Mouse (Mus musculus): ENCODE results near the gene 1700028J19Rik. TPM values are rescaled to one million over a fixed set of nuclear protein-coding genes. Genes with fewer than 3 reads are reported as not detected.

Gene 1700028J19Rik
- total RNA-seq, 2 experiments from 2014 or later: 2.2 TPM; not detected in 1

Other genes starting within 250 kb of the 1700028J19Rik start
- not detected in 2 replicates for gene Klk1b26, start 234.5 kb downstream of the 1700028J19Rik start, total RNA-seq (2015; ENCODE audit: low replicate concordance)
- gene Klk1b26, start 234.5 kb downstream of the 1700028J19Rik start, total RNA-seq (2017; ENCODE audit: low replicate concordance): not detected in 2 replicates
- gene Klk1b27, start 194.4 kb downstream of the 1700028J19Rik start, total RNA-seq (2015; ENCODE audit: low replicate concordance): not detected in 2 replicates
- not detected in 2 replicates for gene Klk1b27, start 194.4 kb downstream of the 1700028J19Rik start, total RNA-seq (2017; ENCODE audit: low replicate concordance)
- not detected in 2 replicates for gene Klk1b21, start 144.4 kb downstream of the 1700028J19Rik start, total RNA-seq (2015; ENCODE audit: low replicate concordance)
- not detected in 2 replicates for gene Klk1b21, start 144.4 kb downstream of the 1700028J19Rik start, total RNA-seq (2017; ENCODE audit: low replicate concordance)
- gene Klk1b22, start 134.0 kb downstream of the 1700028J19Rik start, total RNA-seq (2015; ENCODE audit: low replicate concordance): not detected in 2 replicates
- not detected in 2 replicates for gene Klk1b22, start 134.0 kb downstream of the 1700028J19Rik start, total RNA-seq (2017; ENCODE audit: low replicate concordance)
- not detected in 2 replicates for gene Klk1b16, start 109.9 kb downstream of the 1700028J19Rik start, total RNA-seq (2015; ENCODE audit: low replicate concordance)
- not detected in 2 replicates for gene Klk1b16, start 109.9 kb downstream of the 1700028J19Rik start, total RNA-seq (2017; ENCODE audit: low replicate concordance)
- not detected in 2 replicates for gene Klk1b24, start 58.5 kb downstream of the 1700028J19Rik start, total RNA-seq (2015; ENCODE audit: low replicate concordance)
- not detected in 2 replicates for gene Klk1b24, start 58.5 kb downstream of the 1700028J19Rik start, total RNA-seq (2017; ENCODE audit: low replicate concordance)
- gene Klk1b3, start 48.5 kb downstream of the 1700028J19Rik start, total RNA-seq (2015; ENCODE audit: low replicate concordance): not detected in 2 replicates
- not detected in 2 replicates for gene Klk1b3, start 48.5 kb downstream of the 1700028J19Rik start, total RNA-seq (2017; ENCODE audit: low replicate concordance)
- gene Klk1b4, start 39.3 kb downstream of the 1700028J19Rik start, total RNA-seq (2015; ENCODE audit: low replicate concordance): not detected in 2 replicates
- not detected in 2 replicates for gene Klk1b4, start 39.3 kb downstream of the 1700028J19Rik start, total RNA-seq (2017; ENCODE audit: low replicate concordance)
- gene Klk1b5, start 30.8 kb downstream of the 1700028J19Rik start, total RNA-seq (2015; ENCODE audit: low replicate concordance): not detected in 2 replicates
- gene Klk1b5, start 30.8 kb downstream of the 1700028J19Rik start, total RNA-seq (2017; ENCODE audit: low replicate concordance): not detected in 2 replicates
- gene Klk1, start 21.3 kb downstream of the 1700028J19Rik start, total RNA-seq (2015; ENCODE audit: low replicate concordance): not detected in 2 replicates
- not detected in 2 replicates for gene Klk1, start 21.3 kb downstream of the 1700028J19Rik start, total RNA-seq (2017; ENCODE audit: low replicate concordance)
- gene Gm36864, start 10.5 kb downstream of the 1700028J19Rik start, total RNA-seq (2015; ENCODE audit: low replicate concordance): not detected in 2 replicates
- gene Gm36864, start 10.5 kb downstream of the 1700028J19Rik start, total RNA-seq (2017; ENCODE audit: low replicate concordance): not detected in 2 replicates
- gene 2410002F23Rik, start within 50 bp of the 1700028J19Rik start, total RNA-seq (2015; ENCODE audit: low replicate concordance): 16.6 and 17.6 TPM in 2 replicates
- gene 2410002F23Rik, start within 50 bp of the 1700028J19Rik start, total RNA-seq (2017; ENCODE audit: low replicate concordance): 9.2 and 11.4 TPM in 2 replicates
- gene Acp4, start 10.7 kb upstream of the 1700028J19Rik start, total RNA-seq (2015; ENCODE audit: low replicate concordance): not detected in 2 replicates
- gene Acp4, start 10.7 kb upstream of the 1700028J19Rik start, total RNA-seq (2017; ENCODE audit: low replicate concordance): not detected in 2 replicates
- gene Gm15517, start 14.8 kb upstream of the 1700028J19Rik start, total RNA-seq (2015; ENCODE audit: low replicate concordance): not detected in 2 replicates
- gene Gm15517, start 14.8 kb upstream of the 1700028J19Rik start, total RNA-seq (2017; ENCODE audit: low replicate concordance): not detected in 2 replicates
- gene Clec11a, start 60.2 kb upstream of the 1700028J19Rik start, total RNA-seq (2015; ENCODE audit: low replicate concordance): 2.5 TPM in 1 of 2 replicates, not detected in the other
- not detected in 2 replicates for gene Clec11a, start 60.2 kb upstream of the 1700028J19Rik start, total RNA-seq (2017; ENCODE audit: low replicate concordance)
- gene Shank1, start 63.6 kb upstream of the 1700028J19Rik start, total RNA-seq (2015; ENCODE audit: low replicate concordance): not detected in 2 replicates
- gene Shank1, start 63.6 kb upstream of the 1700028J19Rik start, total RNA-seq (2017; ENCODE audit: low replicate concordance): under 0.01 and 0.23 TPM in 2 replicates
- not detected in 2 replicates for gene Syt3, start 137.4 kb upstream of the 1700028J19Rik start, total RNA-seq (2015; ENCODE audit: low replicate concordance)
- gene Syt3, start 137.4 kb upstream of the 1700028J19Rik start, total RNA-seq (2017; ENCODE audit: low replicate concordance): not detected in 2 replicates
- gene 1700008O03Rik, start 139.1 kb upstream of the 1700028J19Rik start, total RNA-seq (2015; ENCODE audit: low replicate concordance): not detected in 2 replicates
- gene 1700008O03Rik, start 139.1 kb upstream of the 1700028J19Rik start, total RNA-seq (2017; ENCODE audit: low replicate concordance): not detected in 2 replicates
- gene Lrrc4b, start 182.3 kb upstream of the 1700028J19Rik start, total RNA-seq (2015; ENCODE audit: low replicate concordance): not detected in 2 replicates
- not detected in 2 replicates for gene Lrrc4b, start 182.3 kb upstream of the 1700028J19Rik start, total RNA-seq (2017; ENCODE audit: low replicate concordance)
- not detected in 2 replicates for gene Aspdh, start 218.7 kb upstream of the 1700028J19Rik start, total RNA-seq (2015; ENCODE audit: low replicate concordance)
- 1.4 TPM in 1 of 2 replicates, not detected in the other for gene Aspdh, start 218.7 kb upstream of the 1700028J19Rik start, total RNA-seq (2017; ENCODE audit: low replicate concordance)
- 130 and 183 TPM in 2 replicates for gene Josd2, start 221.3 kb upstream of the 1700028J19Rik start, total RNA-seq (2015; ENCODE audit: low replicate concordance)
- gene Josd2, start 221.3 kb upstream of the 1700028J19Rik start, total RNA-seq (2017; ENCODE audit: low replicate concordance): 122 and 124 TPM in 2 replicates
- 81.7 and 90.1 TPM in 2 replicates for gene Emc10, start 249.8 kb upstream of the 1700028J19Rik start, total RNA-seq (2015; ENCODE audit: low replicate concordance)
- gene Emc10, start 249.8 kb upstream of the 1700028J19Rik start, total RNA-seq (2017; ENCODE audit: low replicate concordance): 43.7 and 56.1 TPM in 2 replicates
- gene Fam71e1, start 249.9 kb upstream of the 1700028J19Rik start, total RNA-seq (2015; ENCODE audit: low replicate concordance): not detected in 2 replicates
- not detected in 2 replicates for gene Fam71e1, start 249.9 kb upstream of the 1700028J19Rik start, total RNA-seq (2017; ENCODE audit: low replicate concordance)